Mouse (Mus musculus): ENCODE measurements around the gene Mmel1.

Gene Mmel1

GRCm38 (mm10) chr4:154864961-154865760, 4.2 kb upstream of the Mmel1 start:
- no peak for DNase-seq

DNA sequence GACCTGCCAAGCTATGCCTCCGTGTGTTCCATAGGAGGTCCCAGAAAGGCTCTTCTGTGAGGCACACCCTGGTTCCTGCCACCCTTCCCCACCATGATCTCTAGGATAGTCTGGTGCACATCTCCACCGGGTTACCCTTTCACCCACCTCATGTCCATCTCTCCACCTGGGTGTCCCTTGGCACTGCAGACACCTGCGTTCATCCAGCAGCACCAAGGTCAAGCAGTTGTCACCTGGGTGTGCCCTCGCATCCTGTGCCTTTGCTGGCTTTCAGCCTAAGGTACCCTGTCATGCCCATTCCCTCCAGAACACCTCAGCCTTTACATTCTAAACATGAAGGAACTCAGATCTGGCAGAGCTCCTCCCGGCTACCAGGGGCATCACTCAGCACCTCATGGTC, 3.0 kb upstream of the Mmel1 start:
- no peak for DNase-seq

GRCm38 (mm10) chr4:154867257-154867656, 2.1 kb upstream of the Mmel1 start:
- DNase-seq, result no peak

- peak; percentile 1 for DNase-seq
These were observed 1.3 kb downstream of the Mmel1 start for GRCm38 (mm10) chr4:154870721-154871120.

DNA sequence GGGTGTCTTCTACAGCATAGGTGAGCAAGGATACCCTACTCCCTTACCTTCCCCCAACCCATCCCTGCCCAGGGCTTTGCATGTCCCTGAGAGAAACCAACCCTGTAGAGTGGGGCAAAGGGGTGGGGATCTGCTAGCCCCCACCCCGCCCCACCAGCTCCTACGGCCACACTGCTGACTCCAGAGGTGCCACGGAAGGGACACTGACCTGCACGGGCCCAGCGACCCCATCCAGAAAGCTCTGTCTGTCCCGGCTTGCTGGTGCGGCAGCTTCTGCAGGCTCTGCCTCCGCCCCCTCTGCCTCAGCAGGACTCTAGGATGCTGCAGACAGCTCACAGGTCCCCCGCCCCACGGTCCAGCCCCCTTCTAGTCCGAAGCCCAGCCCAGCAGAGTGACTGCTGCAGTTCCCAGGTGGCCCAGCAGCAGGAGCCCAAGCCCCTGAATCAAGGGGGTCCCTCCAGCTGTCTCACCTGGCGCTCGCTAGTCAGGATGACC, 2.4 kb downstream of the Mmel1 start:
- DNase-seq, result no peak

- DNase-seq, result no peak
These were observed 3.8 kb downstream of the Mmel1 start for GRCm38 (mm10) chr4:154873186-154873585.

- DNase-seq, result peak; percentile 98
These were observed 8.6 kb downstream of the Mmel1 start for GRCm38 (mm10) chr4:154877864-154878548.

DNA sequence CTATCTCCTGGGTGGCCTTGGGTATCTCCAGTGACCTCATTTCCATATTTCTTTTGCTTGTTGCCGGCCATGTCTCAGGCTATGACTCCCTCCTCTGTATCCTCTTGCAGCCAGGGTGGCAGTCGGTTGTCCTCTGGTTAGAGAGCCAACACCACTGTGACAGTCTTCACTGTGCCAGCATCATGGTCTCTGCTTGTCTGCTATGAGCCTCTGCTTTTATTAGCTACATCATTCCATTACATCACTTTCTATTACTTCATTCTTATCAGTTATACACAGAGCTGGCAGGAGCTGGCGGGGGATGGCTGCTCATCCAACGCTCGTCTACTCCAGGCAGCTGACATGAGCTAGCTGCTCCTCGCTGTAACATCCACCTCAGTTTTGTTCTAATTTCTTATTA, 11.3 kb downstream of the Mmel1 start:
- no peak for DNase-seq

DNA sequence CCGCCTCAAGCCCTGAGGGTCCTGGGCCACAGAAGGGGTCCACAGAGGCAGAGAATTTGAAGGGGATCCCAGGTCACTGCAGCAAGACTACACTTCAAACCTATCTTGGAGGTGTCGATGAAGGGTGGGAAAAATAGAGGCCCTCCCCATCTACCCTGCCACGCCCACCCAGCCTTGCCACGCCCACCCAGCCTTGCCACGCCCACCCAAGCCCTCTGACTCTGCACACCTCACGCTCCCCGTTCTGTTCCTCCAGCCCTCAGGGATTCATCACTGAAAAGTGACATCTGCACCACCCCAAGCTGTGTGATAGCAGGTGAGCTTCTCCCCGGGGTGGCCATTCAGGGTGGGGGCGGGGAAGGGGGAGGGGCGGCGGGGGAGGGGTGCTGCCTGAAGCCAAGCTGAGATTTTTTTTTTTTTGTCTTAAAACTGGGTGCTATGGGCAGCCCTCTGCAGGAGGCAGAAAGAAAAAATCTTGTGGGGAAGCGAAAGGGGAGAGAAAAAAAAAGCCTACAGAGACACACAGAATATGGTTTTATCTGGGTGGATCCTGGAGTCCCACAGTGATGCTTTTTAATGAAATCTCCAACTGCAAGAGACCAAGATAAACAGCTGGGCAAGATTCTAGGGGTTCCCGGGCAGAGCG, 12.8 kb downstream of the Mmel1 start:
- DNase-seq, result no peak

GRCm38 (mm10) chr4:154885416-154885815, 16.0 kb downstream of the Mmel1 start:
- DNase-seq, result no peak

- DNase-seq, result no peak
These were observed 17.6 kb downstream of the Mmel1 start for GRCm38 (mm10) chr4:154886876-154887592.

DNA sequence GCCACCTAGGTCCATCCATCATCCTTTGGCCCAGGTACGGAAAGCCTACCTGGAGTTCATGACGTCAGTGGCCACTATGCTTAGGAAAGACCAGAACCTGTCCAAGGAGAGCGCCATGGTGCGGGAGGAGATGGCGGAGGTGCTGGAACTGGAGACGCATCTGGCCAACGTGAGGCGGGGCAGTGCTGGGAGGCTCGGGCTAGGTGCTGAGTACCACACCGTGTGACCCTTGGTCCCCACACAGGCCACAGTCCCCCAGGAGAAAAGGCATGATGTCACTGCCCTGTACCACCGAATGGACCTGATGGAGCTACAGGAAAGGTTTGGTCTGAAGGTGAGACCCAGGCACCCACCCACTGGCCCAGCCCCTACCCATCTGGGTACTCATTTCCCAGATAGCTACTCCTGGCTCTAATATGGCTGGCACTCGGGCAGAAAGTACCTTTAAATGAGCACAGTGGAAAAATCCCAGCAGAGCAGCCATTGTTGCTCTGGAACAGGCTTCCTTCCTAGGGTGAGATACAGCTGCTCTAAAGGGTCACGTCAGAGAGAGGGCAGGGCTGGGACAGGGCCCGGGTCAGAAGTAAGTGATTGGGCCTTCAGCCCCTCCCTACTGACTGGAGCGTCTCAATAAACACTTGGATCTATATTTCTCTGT, 18.3 kb downstream of the Mmel1 start:
- DNase-seq, result no peak

GRCm38 (mm10) chr4:154890887-154891286, 21.5 kb downstream of the Mmel1 start:
- no peak for DNase-seq

DNA sequence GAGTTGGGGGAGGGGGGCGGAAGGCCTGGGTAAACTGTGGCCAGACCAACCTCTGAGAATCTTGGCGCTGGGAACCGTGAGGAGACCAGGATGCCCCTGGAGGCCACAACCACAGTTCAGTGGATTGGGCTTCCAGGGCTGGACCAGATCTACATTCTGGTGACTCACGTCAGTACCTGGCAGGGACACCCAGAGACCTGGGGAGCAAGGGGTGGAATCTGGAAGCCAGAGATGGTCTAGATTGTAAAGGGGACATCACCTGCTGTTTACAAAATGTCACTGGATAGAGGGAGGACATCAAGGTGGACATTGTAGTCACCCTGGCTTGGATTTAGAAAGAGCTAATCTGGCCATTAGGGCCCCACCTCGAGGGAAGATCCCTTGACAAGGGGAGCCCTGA, 26.2 kb downstream of the Mmel1 start:
- no peak for DNase-seq

- no peak for DNase-seq
These were observed 28.5 kb downstream of the Mmel1 start for GRCm38 (mm10) chr4:154897676-154898465.

- peak; percentile 66 for DNase-seq
These were observed 29.4 kb downstream of the Mmel1 start, which contains the start of gene Fam213b for GRCm38 (mm10) chr4:154898506-154899446. Gene Fam213b (minus strand): TSS chr4:154899135.

DNA sequence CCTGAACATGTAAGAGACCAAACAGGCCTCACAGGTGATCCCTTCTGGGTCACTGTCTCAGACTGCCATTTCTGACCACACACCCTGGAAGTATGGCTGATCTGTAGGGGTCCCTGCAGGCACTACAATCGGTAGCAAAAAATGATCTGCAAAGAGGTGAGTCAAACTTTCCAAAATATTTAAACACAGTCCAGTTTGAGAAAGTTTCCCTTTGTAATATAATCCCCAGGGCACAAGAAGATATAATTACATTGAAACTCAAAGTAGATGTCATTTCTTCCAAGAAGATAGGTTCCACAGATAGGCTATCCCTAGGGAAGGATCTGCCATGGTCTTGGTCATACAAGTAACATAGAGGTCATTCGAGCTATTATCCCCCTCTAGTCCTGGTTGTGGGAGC, 33.0 kb downstream of the Mmel1 start:
- no peak for DNase-seq

DNA sequence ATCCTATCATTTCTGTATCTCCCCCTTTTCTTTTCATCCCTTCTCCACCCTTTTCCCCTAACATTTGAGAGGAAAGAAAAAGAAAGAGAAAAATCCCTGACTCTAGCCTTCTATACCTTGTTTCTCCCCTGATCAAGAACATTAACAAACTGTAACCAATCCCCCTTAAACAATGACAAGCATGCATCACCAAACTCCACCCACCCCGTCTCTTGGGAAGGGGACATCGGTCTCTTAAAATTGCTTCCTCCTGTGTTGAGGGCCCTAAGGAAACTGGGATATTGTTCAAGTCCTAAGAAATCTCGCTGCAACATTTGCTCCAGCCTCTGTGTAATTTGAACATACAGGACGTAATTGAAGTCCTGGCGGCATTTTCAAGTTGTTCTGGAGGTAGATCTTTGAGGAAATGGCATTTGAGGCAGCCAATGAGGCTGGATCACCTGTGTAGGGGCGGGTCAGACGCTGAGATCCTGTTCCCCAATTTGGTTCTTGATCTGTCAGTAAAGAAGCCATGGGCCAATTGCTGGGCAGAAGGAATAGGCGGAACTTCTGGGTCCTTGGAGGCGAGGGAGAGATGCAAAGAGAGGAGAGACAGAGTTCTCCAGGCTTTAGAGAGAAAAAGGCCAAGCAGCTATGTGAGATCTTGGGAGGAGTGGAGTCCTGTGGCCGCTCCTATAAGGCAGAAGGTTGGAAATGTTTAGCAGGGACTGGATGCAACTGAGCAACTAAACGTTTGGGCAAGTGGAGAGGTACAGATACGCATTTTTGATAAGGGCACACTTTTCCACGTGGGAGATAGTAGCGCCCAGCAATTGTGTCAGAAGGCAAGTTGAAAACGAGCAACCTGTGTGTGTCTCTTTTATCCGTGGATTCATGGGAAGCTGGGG, 35.0 kb downstream of the Mmel1 start:
- peak; percentile 65 for DNase-seq

DNA sequence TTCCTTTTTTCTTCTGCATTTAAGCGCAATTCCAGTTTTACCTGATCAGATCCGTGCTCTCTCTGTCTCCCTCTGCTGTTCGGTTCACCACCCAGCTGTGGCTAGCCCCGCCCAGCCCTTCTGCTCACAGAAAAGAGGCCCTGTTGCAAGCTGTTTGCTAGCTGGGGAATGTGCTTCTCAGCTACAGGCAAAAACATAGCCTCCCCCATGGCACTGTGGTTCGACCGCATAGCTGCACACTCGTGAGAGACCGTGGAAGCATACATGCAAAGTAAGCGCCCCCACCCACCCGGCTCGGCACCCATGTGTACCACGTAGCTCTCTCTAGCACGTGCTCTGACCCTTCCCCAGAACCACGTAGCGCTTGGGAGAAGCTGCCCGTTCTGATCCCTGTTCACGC, 38.4 kb downstream of the Mmel1 start:
- peak; percentile 73 for DNase-seq
